Mouse (Mus musculus) heart, embryonic 12.5 days (tissue): ENCODE measurements around the gene Cln5. TPM values are rescaled to one million over a fixed set of nuclear protein-coding genes. Genes with fewer than 3 reads are reported as not detected.
A peak's percentile ranks its signal among the peaks of the same experiment; 100 is the strongest.

ENCODE experiments used
- ATAC-seq: fragments of 200-750 bp; cut with Nextera tagmentation; 2 replicates; pipeline ENCODE4 v1.8.0; 2017; ENCODE audit warnings: moderate TSS enrichment, moderate library complexity; ENCODE audit not compliant: insufficient number of reproducible peaks, low FRiP score
- H3K27ac ChIP-seq: fragments of 300-500 bp; sonication (generic); 2 replicates; pipeline ENCODE4 v1.5.1; 2016; ENCODE audit warnings: mild to moderate bottlenecking, moderate library complexity; ENCODE audit not compliant: poor library complexity, severe bottlenecking
- H3K27me3 ChIP-seq: fragments of 300-500 bp; sonication (generic); replicated peaks from 2 replicates; pipeline ENCODE4 v1.6.1; 2016; ENCODE audit warnings: mild to moderate bottlenecking, moderate library complexity
- H3K36me3 ChIP-seq: fragments of 300-500 bp; sonication (generic); 2 replicates; pipeline ENCODE4 v1.6.1; 2016; ENCODE audit warnings: mild to moderate bottlenecking, moderate library complexity
- H3K4me1 ChIP-seq: fragments of 300-500 bp; sonication (generic); replicated peaks from 2 replicates; pipeline ENCODE4 v1.6.1; 2016; ENCODE audit warnings: mild to moderate bottlenecking
- H3K4me2 ChIP-seq: fragments of 300-500 bp; sonication (generic); 2 replicates; pipeline ENCODE4 v1.6.1; 2016; ENCODE audit warnings: mild to moderate bottlenecking, moderate library complexity
- H3K4me3 ChIP-seq: fragments of 300-500 bp; sonication (generic); 2 replicates; pipeline ENCODE4 v1.5.1; 2016; ENCODE audit warnings: mild to moderate bottlenecking
- H3K9ac ChIP-seq: fragments of 300-500 bp; sonication (generic); 2 replicates; pipeline ENCODE4 v1.6.1; 2016; ENCODE audit warnings: mild to moderate bottlenecking, moderate library complexity
- H3K9me3 ChIP-seq: fragments of 300-500 bp; sonication (generic); replicated peaks from 2 replicates; pipeline ENCODE4 v1.6.1; 2016; ENCODE audit warnings: mild to moderate bottlenecking, moderate library complexity
- WGBS: fragments of 180-500 bp; shearing (Covaris S2); methylation state at CpG from one replicate; pipeline ENCODE4 v1.1.7; 2016; 5-methylcytosine and 5-hydroxymethylcytosine counted together
- polyA plus RNA-seq: library from polyadenylated mRNA; unstranded; fragments of >200 nt; fragmentation: Nextera tagmentation; extraction: Ambion mirVana; gene quantifications from 2 replicates; pipeline ENCODE4 v1.2.1, GENCODE M21; 2016

The Cln5 gene
- polyA plus RNA-seq, 1 experiment from 2014 or later, result 31.0 TPM

DNA sequence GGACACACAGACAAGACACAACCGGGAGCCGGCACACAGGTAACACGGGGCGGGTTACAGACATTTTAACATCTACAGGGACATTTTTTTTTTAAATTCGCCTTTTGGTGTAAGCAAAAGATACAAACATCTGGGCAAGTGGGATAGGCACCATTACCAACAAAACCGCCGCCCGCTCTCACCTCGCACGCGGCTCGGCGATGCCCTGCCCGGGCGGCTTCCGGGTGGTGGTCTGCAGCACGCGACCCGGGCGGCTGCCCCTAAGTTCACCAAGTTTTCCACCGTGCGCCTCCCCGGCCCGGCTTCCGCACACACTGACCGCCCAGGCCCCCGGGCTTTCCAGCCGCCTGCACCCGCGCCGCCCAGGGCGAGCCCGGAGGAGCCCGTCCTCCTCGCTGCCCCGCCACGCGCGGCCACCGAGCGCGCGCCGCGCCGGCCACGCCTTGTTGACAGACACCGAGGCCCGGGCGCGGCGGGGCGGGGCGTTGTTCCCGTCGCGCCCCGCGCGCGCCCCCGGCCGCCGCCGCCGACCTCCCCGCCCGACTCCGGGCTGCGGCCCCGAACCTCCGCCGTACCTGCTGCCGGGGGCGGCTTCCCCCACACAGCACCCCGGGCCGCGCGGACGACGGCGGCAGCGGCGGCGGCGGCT is 28.7 kb downstream of the Cln5 start:
- peak overlapping the region; percentile 99 for H3K9ac ChIP-seq
- WGBS, result under 1% methylated on average over 78 of the region's 86 CpGs
- H3K4me3 ChIP-seq, result peak overlapping the region; percentile 94
- peak overlapping the region; percentile 62 for H3K4me2 ChIP-seq
- peak overlapping the region; percentile 100 for H3K27ac ChIP-seq
- no peaks in the 10 kb centered on the region for H3K27me3 ChIP-seq
- ATAC-seq, result peak; percentile 90
- H3K36me3 ChIP-seq, result peaks cover 18% of the 10 kb centered on the region
- no peaks in the 10 kb centered on the region for H3K9me3 ChIP-seq
- peaks cover 16% of the 10 kb centered on the region for H3K4me1 ChIP-seq

- WGBS, result under 1% methylated on average over 74 of the region's 88 CpGs
- Histone ChIP-seq H3K27me3 (no peaks in the 10 kb centered on the region), H3K9ac (peak within 1 kb of the TSS; percentile 99), H3K36me3 (peaks cover 15% of the 10 kb centered on the region), H3K27ac (peak within 1 kb of the TSS; percentile 100), H3K4me1 (peaks cover 10% of the 10 kb centered on the region), H3K4me3 (peak within 1 kb of the TSS; percentile 94), H3K4me2 (peak within 1 kb of the TSS; percentile 62), H3K9me3 (no peaks in the 10 kb centered on the region)
- ATAC-seq, result peak; percentile 94
Measured at GRCm38 (mm10) chr14:103099238-103099933, 29.4 kb downstream of the Cln5 start, which contains the start of gene Fbxl3. Fbxl3 (minus strand) TSS chr14:103099566.

GRCm38 (mm10) chr14:103100296-103100695 is 30.3 kb downstream of the Cln5 start:
- Histone ChIP-seq H3K36me3 (peaks cover 7% of the 10 kb centered on the region; the same call in 1 of the 2 replicates), H3K4me3 (no peak overlapping the region), H3K27ac (no peak overlapping the region), H3K9ac (no peak overlapping the region), H3K4me2 (peak overlapping the region; percentile 10; the same call in 1 of the 2 replicates), H3K27me3 (no peaks in the 10 kb centered on the region), H3K9me3 (no peaks in the 10 kb centered on the region), H3K4me1 (peaks cover 10% of the 10 kb centered on the region)
- 84% methylated on average over 13 of the region's 13 CpGs for WGBS
- no peak for ATAC-seq

GRCm38 (mm10) chr14:103101171-103101570 is 31.2 kb downstream of the Cln5 start:
- Histone ChIP-seq H3K4me3 (no peak overlapping the region), H3K9ac (no peak overlapping the region), H3K9me3 (no peaks in the 10 kb centered on the region), H3K27ac (no peak overlapping the region), H3K36me3 (0 out of 2 replicates have a peak, but pooled peaks cover 3% of the 10 kb centered on the region), H3K27me3 (no peaks in the 10 kb centered on the region), H3K4me1 (peaks cover 10% of the 10 kb centered on the region), H3K4me2 (no peak overlapping the region)
- no peak for ATAC-seq
- WGBS, result 69% methylated on average over 3 of the region's 3 CpGs

- Histone ChIP-seq H3K4me1 (peaks cover 5% of the 10 kb centered on the region), H3K36me3 (no peaks in the 10 kb centered on the region), H3K9ac (no peak overlapping the region), H3K27me3 (no peaks in the 10 kb centered on the region), H3K27ac (no peak overlapping the region), H3K9me3 (no peaks in the 10 kb centered on the region), H3K4me2 (no peak overlapping the region), H3K4me3 (no peak overlapping the region)
- no peak for ATAC-seq
- 78% methylated on average over 6 of the region's 6 CpGs for WGBS
Measured at GRCm38 (mm10) chr14:103102246-103102645, 32.2 kb downstream of the Cln5 start.

DNA sequence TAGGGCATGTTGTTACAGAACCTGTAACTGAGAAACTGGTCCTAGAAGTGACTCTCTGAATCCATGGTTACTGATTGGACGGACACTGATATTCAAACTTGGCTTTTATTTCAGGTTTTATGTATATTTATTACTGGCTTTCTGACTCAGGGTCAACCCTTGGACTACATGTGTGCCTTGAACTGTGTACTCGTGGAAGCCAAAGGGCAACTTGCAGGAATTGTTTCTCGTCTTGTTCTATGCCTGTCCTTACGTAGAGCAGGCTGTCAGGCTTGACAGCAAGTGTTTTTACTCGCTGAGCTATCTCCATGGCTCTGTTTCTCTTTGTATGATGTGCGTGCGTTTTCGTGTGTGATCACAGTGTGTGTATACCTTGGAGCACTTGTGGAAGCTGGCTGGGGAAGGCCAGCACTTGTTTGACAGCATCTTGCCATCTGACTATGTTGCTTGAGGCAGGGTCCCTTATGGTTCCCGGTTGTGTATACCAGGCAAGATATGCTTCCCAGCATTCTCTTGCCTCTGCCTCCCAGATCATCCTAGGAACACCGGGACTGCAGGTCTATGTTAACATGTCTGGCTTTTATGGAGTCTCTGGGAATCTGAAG is 32.8 kb downstream of the Cln5 start:
- Histone ChIP-seq H3K9me3 (no peaks in the 10 kb centered on the region), H3K36me3 (no peaks in the 10 kb centered on the region), H3K9ac (no peak overlapping the region), H3K4me1 (0 out of 2 replicates have a peak, but pooled peaks cover 3% of the 10 kb centered on the region), H3K27ac (no peak overlapping the region), H3K4me3 (no peak overlapping the region), H3K4me2 (no peak overlapping the region), H3K27me3 (no peaks in the 10 kb centered on the region)
- ATAC-seq, result no peak
- WGBS, result 73% methylated on average over 10 of the region's 10 CpGs

DNA sequence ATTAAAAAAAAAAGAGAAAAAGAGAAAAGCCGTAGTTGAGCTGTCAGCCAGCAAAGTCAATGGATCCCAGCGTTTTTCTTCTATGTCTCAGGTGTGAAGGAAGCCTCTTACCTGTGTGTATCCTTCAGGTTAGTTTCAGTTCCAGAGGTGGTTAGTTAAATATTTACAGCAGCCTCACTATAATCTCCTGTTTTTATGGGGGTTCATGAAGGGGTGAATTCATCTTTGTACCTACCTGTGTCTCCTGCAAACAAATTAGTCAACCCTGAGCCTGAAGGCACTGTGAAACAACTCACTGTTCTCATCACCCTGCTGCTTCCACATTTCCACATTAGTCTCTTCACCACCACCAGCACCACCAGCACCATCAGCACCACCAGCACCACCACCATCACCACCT is 36.3 kb downstream of the Cln5 start:
- H3K27me3 ChIP-seq, result no peaks in the 10 kb centered on the region
- H3K9ac ChIP-seq, result no peak overlapping the region
- no peak overlapping the region for H3K27ac ChIP-seq
- no peak for ATAC-seq
- no peaks in the 10 kb centered on the region for H3K36me3 ChIP-seq
- H3K4me1 ChIP-seq, result no peaks in the 10 kb centered on the region
- no peak overlapping the region for H3K4me3 ChIP-seq
- WGBS, result 81% methylated on average over 2 of the region's 2 CpGs
- H3K9me3 ChIP-seq, result no peaks in the 10 kb centered on the region
- no peak overlapping the region for H3K4me2 ChIP-seq

- Histone ChIP-seq H3K9ac (no peak overlapping the region), H3K36me3 (peaks cover 15% of the 10 kb centered on the region), H3K27ac (no peak overlapping the region), H3K4me3 (no peak overlapping the region), H3K4me2 (no peak overlapping the region), H3K9me3 (no peaks in the 10 kb centered on the region), H3K4me1 (no peaks in the 10 kb centered on the region), H3K27me3 (no peaks in the 10 kb centered on the region)
- no peak for ATAC-seq
- WGBS, result 84% methylated on average over 4 of the region's 4 CpGs
Measured at GRCm38 (mm10) chr14:103109971-103110370, 40.0 kb downstream of the Cln5 start.

DNA sequence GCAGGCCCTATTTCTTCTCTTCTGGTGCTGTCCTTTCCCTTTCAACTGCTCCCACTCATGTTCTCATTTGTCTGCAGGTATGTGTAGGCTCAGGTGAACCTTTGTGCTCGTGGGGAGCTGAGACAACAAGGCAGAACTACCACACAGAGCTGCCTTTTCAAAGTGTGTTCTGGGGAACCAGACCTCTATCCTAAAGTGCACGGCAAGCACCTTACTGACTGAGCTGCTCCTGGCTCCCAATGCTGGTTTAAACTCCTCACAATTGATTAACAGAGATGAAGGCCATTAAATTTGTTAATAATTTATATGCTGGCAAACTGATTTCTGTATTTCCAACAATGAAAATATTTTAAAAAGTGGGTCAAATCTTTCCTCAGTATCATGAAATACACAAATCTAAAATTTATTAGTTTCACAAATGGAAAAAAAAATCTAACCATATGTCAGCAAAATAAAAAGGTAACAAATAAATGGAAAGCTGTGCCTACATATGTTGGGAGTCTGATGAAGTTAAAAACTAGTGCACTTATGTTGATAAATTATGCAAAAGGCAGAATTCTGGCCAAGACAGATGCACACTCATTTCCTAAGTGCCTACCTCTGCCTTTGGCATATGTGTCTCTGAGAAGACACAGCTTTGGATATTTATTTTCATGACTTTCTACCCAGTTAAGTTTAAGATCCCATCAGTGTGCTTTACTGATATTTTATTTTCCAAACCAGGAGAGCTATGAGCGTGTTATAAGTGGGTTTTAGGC is 42.8 kb downstream of the Cln5 start:
- Histone ChIP-seq H3K4me3 (no peak overlapping the region), H3K4me2 (no peak overlapping the region), H3K4me1 (no peaks in the 10 kb centered on the region), H3K9me3 (no peaks in the 10 kb centered on the region), H3K27me3 (no peaks in the 10 kb centered on the region), H3K27ac (no peak overlapping the region), H3K9ac (no peak overlapping the region), H3K36me3 (peaks cover 40% of the 10 kb centered on the region)
- no peak for ATAC-seq
- WGBS, result 88% methylated on average over 3 of the region's 3 CpGs

DNA sequence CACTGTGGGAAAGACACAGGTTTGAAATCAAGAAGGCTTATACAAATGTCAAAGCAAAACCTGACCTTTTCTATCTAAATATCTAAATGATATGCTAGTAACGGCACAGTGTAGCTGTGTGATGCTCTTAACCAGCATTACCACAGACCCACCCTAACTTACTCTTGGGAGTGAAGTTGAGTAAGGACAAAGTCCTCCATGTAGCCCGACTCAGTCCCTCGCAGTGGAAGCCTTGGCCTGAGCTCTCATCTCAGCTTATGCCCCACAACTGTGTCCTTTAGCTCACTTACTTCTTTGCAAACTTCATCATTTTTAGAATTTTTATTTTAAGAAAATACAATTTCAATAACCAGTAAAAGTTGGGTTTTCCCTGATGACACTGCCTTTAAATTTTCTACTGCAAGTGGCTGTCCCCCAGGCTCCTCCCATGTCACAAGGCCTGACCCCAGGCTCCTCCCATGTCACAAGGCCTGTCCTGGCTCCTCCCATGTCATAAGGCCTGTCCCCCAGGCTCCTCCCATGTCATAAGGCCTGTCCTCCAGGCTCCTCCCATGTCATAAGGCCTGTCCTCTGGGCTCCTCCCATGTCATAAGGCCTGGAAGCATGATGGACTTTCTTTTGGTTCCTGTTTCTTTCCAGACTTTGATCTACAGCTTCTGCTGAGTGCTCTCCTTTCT is 45.1 kb downstream of the Cln5 start:
- Histone ChIP-seq H3K27me3 (no peaks in the 10 kb centered on the region), H3K4me3 (no peak overlapping the region), H3K9ac (no peak overlapping the region), H3K27ac (no peak overlapping the region), H3K36me3 (peaks cover 56% of the 10 kb centered on the region), H3K9me3 (no peaks in the 10 kb centered on the region), H3K4me1 (no peaks in the 10 kb centered on the region), H3K4me2 (no peak overlapping the region)
- 98% methylated on average over 3 of the region's 3 CpGs for WGBS
- no peak for ATAC-seq
